Comparison of ENCODE assay signal across 1 mouse cellular context in the genomic region with DNA sequence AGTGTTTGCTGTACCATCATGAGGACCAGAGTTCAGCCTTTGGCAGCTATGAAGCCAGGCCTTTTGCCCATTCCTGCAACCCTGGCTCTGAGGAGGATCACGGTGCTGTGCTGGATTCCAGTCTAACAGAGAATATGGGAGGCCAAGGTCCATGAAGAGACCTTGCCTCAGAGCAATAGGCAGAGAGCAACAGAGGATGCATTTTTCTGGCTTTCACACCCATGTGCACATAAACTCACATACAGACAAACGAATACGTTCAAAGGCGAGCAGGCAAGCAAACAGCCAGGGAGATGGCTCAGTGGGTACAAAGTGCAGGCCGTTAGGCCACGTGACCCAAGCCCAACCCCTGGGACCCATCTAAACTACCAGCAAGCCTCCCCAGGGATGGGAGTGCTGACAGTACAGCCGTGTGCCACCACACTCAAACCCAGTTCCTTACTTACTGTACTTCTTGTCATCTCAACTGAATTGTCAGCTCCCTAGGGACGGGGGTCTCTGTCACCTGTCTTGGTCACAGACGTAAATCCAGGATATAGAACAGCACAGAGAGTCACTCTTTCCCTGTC.
TF ChIP-seq lines count a peak whose summit lies in the region.

No protein-coding gene starts in this region.

TF ChIP-seq in MEL, 35 proteins besides CTCF, POLR2A, EP300 and RAD21 (continued from another document):
- TF ChIP-seq NRF1 (IDR thresholded peaks at IDR 0.05; ENCODE audit: insufficient read depth, low read depth, low read length, poor library complexity, severe bottlenecking) = no peak
- no peak for TF ChIP-seq BHLHE40 (IDR thresholded peaks at IDR 0.05; ENCODE audit: borderline replicate concordance, low read depth, low read length)
- TF ChIP-seq RCOR1 (IDR thresholded peaks at IDR 0.05; ENCODE audit: low read depth, low read length) = no peak
- TF ChIP-seq MYC (IDR thresholded peaks at IDR 0.05; ENCODE audit: low read depth, low read length) = 0 out of 2 replicates have a peak, but pooled peaks have one; percentile 24
- TF ChIP-seq MEF2A (IDR thresholded peaks at IDR 0.05; ENCODE audit: extremely low read depth, insufficient replicate concordance, low read depth, low read length, poor library complexity, severe bottlenecking) = no peak
- peak; percentile 97 for TF ChIP-seq USF1 (IDR thresholded peaks at IDR 0.05; ENCODE audit: low read depth, low read length)
